Mouse (Mus musculus): ENCODE measurements around the gene Lrwd1.
A peak's percentile ranks its signal among the peaks of the same experiment; 100 is the strongest.
"Not testable (repeated sequence)": the region's sequence is repeated elsewhere in the genome, so short reads cannot be mapped to it uniquely, and the experiment has no call there.

Lrwd1 gene

DNA sequence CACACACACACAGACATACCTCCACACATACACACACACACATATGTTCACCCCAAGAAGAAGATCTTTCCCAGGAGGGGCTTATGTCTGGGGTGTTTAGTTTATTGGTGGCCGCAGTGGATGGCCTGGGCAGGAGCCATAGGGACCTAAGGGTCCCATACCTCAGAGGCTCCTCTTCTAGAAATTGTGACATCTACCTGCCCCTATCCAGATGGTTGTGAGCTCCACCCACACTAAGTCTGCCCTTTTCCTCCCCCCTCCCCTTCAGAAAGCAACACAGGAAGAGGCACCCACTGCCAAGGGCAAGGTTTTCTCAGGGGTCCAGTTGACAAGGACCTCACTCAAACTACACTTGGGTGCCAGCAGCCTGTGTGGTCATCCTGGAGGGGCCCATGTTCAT lies 11.1 kb upstream of the Lrwd1 start:
- DNase-seq, result no peak

DNA sequence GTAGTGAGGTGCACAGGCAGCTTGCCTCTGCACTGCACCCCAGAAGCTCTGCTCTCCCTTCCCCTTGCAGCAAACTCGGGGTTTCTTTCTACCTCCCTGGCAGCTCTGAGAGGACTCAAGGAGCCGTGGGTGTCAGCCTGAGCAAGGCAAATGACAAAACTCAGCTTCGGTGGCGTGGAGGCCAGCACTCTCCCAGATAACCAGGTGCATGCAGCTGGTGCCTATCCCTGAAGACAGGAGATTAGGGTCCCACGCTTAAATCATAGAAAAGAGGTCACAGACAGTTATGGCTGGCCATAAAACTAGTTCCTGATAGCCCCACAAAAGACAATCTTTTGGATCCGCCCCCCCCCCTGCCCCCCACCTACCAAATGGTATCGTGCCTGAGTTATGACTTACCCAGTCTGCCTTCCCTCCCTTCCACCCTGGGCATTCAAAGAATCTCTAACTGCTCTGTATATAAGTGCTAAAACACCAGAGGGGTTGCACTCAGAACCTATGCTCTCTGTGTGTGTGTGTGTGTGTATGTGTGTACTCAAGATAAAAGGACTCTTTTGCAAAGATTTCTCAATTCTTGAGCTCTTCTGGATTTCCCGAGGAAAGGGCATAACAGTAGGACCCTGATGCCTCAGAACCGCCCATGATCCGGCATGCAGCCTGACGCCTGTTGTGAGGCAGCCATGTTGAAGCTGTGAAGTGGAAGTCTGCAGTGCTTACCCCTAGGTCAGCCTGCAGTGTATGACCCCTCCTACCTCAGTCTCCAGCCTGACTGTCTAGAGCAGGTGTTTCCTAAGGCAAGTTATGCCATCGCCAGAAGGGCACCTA lies 8.9 kb upstream of the Lrwd1 start:
- no peak for DNase-seq

DNA sequence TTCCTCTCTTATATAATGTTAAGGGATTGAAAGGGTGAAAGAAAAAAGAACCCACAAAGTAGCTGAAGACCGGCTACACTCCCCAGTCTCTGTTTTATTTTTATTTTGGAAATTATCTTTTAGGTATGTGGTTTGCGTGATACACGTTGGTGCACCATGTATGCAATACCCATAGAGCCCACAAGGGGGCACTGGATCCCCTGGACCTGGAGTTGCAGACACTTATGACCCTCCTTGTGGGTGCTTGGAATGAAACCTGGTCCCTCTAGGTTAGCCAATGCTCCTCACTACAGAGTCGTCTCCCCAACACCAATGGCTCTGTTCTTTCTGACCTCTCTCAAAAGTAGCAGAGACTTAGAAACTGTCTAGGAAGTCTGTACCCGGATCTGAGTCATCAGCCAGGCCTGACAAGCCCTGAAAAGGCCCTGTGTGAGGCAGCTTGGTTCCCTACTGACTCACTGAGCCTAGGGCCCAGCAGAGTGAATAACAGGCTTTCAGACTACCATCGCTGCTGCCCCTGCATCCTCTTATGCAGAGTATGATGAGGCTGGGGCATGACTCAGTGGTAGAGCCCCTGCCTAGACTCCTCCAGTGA lies 7.4 kb upstream of the Lrwd1 start:
- no peak for DNase-seq

GRCm38 (mm10) chr5:136142746-136143145 lies 6.9 kb upstream of the Lrwd1 start:
- DNase-seq, result no peak

DNA sequence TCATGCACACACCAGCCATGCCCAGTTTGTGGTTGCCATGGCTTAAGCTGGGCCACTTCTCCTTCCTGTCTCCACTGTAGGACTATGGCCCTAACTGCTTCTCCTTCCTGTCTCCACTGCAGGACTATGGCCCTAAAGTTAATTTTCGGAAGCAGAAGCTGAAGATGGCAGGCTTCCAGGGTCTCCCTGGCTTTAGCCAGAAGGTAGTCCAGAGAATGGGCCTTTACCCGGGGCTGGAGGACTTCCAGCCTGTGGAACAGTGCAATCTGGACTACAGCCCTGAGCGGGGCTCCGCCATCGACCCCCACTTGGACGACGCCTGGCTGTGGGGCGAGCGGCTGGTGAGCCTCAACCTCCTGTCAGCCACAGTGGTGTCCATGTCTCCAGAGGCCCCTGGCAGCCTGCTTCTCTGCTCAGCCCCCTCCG lies 4.2 kb upstream of the Lrwd1 start:
- peak; percentile 31 for DNase-seq

- DNase-seq, result no peak
These were observed 3.5 kb upstream of the Lrwd1 start for GRCm38 (mm10) chr5:136139393-136139792.

GRCm38 (mm10) chr5:136137658-136138274 lies 1.9 kb upstream of the Lrwd1 start:
- peak; percentile 41 for DNase-seq

DNA sequence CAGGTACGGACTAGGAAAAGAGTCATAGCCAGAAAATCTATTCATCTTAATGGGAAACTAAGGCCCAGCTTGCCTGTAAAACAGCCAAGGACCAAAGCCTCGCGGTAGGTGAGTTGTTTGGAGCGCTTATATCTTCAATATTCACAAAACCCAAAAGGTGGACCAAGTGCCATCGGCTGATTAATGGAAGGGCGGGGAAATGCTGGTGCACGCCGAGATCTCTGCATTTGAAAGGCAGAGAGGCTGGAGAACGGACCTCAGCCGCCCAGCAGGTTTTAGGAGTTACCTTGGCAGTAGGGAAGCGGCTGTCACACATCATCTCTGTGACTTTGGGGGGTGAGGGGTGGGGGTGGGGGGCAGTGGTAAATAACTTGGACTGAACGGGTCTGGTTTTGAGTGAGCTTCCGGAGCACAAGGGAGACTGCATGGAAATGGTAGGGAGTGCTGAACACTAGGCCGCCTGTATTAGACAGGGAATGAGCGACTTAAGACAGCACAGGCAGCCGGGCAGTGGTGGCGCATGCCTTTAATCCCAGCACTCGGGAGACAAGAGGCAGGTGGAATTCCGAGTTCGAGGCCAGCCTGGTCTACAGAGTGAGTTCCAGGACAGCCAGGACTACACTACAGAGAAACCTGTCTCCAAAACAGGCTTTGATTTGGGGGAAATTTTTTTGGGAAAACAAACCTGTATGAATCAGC lies 567 bp upstream of the Lrwd1 start:
- no peak for DNase-seq

DNA sequence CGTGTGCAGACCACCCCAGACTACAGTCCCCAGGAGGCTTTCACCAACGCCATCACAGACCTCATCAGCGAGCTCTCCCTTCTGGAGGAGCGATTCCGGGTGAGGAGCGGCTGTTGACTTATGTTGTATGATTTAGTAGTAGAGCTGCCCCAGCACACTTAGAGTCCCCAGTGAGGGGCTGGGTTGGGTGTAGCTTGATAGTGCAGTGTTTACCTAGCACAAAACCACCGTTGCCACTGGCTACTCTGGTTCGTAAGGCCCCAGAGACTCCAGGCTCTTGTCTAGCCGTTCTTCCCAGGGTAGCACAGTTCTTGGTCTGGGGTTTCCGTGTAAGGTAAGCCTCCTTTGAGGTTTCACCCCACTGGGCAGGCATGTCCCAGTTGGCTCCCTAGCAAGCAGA lies 13.7 kb downstream of the Lrwd1 start:
- no peak for DNase-seq

- DNase-seq, result peak; percentile 40
These were observed 19.1 kb downstream of the Lrwd1 start for GRCm38 (mm10) chr5:136116784-136117112.

GRCm38 (mm10) chr5:136115891-136116783 lies 19.7 kb downstream of the Lrwd1 start, which contains the start of gene Polr2j:
TSS of gene Polr2j (plus strand) at chr5:136116631.
- DNase-seq, result peak; percentile 96

- not testable (repeated sequence) for DNase-seq
These were observed 22.3 kb downstream of the Lrwd1 start for GRCm38 (mm10) chr5:136113546-136113945.

- DNase-seq, result no peak
These were observed 26.8 kb downstream of the Lrwd1 start for GRCm38 (mm10) chr5:136109042-136109441.

DNA sequence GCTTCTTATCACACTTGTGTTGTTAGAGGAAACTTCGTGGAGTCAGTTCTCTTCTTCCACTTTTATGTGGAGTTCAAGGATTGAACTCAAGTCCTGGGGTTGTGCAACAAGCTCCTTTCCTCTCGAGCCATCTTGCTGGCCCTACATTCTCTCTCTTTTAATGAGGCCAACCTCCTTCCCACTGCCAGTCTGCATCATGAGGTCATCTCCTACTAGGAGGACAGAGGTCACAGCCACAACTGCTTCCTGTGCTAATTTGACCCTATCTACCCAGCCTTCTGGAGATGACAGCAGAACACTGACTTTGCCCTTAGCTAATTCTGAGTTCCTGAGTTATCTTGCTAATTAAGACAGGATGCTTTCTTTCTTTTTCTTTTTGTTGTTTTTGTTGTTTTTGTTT lies 27.4 kb downstream of the Lrwd1 start:
- no peak for DNase-seq

GRCm38 (mm10) chr5:136104511-136104910 lies 31.4 kb downstream of the Lrwd1 start:
- DNase-seq, result no peak

- DNase-seq, result peak; percentile 71
These were observed 33.6 kb downstream of the Lrwd1 start for GRCm38 (mm10) chr5:136102099-136102820.

DNA sequence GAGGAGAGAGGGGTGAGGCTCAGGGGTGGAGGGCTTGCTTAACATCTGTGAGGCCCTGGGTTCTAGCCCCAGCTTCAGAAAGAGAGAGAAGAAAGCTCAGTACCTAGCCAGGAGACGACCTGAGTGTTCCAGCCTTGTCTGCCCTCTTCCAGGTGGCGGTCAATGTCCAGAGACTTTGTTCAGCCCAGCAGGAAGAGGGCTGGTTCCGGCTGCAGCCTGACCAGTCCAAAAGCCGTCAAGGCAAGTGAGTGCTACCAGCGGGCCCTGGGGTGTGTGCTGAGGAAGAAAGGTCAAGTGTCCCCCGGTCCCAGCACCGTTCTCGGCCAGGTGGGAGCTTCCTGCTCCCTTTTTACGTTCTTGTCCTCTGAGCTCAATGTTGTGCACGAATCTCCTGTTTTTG lies 37.3 kb downstream of the Lrwd1 start:
- DNase-seq, result no peak

DNA sequence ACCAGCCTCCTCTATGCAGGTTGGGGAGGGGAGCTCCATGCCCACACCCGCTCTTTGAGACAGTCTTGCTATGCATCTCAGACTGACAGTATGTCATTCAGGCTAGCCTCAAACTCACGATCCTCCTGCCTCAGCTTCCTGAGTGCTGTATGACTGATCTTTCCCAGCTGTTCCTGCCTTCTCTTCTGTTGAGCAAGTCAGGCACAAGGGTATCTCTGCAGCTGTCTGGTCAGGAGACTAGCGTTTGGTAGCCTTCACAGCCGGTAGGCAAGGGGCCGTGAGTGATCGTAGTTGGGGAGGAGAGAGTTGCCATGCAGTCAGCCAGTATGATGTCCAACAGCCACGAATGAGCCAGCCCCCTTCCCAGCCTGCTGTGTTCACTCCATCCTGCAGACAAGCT lies 40.8 kb downstream of the Lrwd1 start:
- DNase-seq, result no peak

DNA sequence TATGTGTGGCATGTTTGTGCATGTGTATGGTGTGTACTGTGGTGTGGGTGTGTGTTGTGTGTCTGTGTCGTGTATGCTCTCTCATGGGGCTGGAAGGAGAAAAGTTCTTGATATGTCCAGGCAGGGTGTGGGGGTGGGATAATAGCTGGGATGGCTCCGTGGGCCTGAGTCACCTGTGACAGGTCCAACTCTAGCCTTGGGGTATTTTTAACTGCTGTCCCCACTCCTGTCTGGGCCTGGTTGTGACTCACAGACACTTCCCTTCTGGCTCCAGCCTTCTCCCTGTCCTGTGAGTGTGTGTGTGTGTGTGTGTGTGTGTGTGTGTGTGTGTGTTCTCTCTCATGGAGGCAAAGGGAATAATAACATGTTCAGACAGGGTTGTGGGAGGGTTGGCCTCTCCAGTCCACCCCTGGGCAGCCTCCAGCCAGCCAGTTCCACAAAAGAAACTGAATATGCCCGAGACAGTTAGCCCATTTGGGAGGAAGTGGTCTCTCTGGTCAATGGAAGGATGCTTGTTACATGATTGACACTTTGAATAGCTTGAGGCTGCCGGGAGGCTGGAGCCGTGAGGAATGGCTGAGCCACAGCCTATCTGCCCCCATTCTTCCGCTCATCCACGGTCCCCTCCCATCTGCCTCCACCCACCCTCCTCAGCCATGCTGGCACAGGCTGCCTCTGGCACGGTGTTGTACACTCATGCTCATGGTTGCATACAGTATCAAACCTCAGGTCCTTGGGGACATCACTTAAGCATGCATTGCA lies 41.4 kb downstream of the Lrwd1 start:
- DNase-seq, result no peak

DNA sequence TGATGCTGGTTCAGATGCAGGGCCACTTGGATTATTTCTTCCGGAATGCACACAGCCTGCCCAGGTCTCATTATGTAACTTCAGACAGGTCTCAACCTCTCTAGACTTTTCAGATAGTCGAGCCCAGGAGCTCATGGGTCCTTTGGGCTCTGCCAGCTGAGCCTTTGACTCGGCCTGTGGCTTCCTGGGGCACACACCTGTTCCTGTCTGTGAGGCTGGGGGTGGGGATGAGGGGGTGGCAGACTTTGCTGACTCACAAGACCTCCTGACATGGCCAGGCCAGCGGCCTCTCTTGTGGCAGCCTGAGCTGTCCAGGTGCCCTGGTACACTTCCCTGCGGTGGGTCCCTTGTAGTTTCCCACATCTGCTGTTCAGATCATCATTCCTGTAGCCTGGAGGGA lies 43.9 kb downstream of the Lrwd1 start:
- DNase-seq, result no peak
